Mouse (Mus musculus): ENCODE measurements around the gene Chrne.
A peak's percentile ranks its signal among the peaks of the same experiment; 100 is the strongest.

Gene Chrne

GRCm38 (mm10) chr11:70619101-70619500, at the start of gene Chrne:
Chrne (minus strand) TSS chr11:70619216.
- no peak for DNase-seq (ENCODE audit: low read depth, low spot score)

GRCm38 (mm10) chr11:70668335-70668770, 49.3 kb upstream of the Chrne start:
- DNase-seq (ENCODE audit: low read depth, low spot score): no peak

GRCm38 (mm10) chr11:70667271-70668150, 48.5 kb upstream of the Chrne start:
- DNase-seq (ENCODE audit: low read depth, low spot score): no peak

GRCm38 (mm10) chr11:70666687-70667086, 47.7 kb upstream of the Chrne start:
- no peak for DNase-seq (ENCODE audit: low read depth, low spot score)

- DNase-seq (ENCODE audit: low read depth, low spot score): no peak
Observed at GRCm38 (mm10) chr11:70664741-70665140, 45.7 kb upstream of the Chrne start.

GRCm38 (mm10) chr11:70663957-70664356, 44.9 kb upstream of the Chrne start:
- no peak for DNase-seq (ENCODE audit: low read depth, low spot score)

- no peak for DNase-seq (ENCODE audit: low read depth, low spot score)
Observed at GRCm38 (mm10) chr11:70663101-70663500, 44.1 kb upstream of the Chrne start.

GRCm38 (mm10) chr11:70660571-70660970, 41.6 kb upstream of the Chrne start:
- DNase-seq (ENCODE audit: low read depth, low spot score): no peak

GRCm38 (mm10) chr11:70658942-70659341, 39.9 kb upstream of the Chrne start:
- peak; percentile 44 for DNase-seq (ENCODE audit: low read depth, low spot score)

GRCm38 (mm10) chr11:70658521-70658920, 39.5 kb upstream of the Chrne start:
- no peak for DNase-seq (ENCODE audit: low read depth, low spot score)

- DNase-seq (ENCODE audit: low read depth, low spot score): no peak
Observed at GRCm38 (mm10) chr11:70657991-70658390, 39.0 kb upstream of the Chrne start.

GRCm38 (mm10) chr11:70657573-70657972, 38.6 kb upstream of the Chrne start:
- DNase-seq (ENCODE audit: low read depth, low spot score): no peak

GRCm38 (mm10) chr11:70656964-70657363, 37.9 kb upstream of the Chrne start, which contains the start of gene Eno3:
Eno3 (plus strand) TSS chr11:70657202.
- DNase-seq (ENCODE audit: low read depth, low spot score): no peak

- peak; percentile 40 for DNase-seq (ENCODE audit: low read depth, low spot score)
Observed at GRCm38 (mm10) chr11:70656456-70656927, 37.5 kb upstream of the Chrne start.

GRCm38 (mm10) chr11:70655571-70656455, 36.8 kb upstream of the Chrne start:
- peak; percentile 82 for DNase-seq (ENCODE audit: low read depth, low spot score)

- DNase-seq (ENCODE audit: low read depth, low spot score): peak; percentile 79
Observed at GRCm38 (mm10) chr11:70654923-70655570, 36.0 kb upstream of the Chrne start.

- DNase-seq (ENCODE audit: low read depth, low spot score): peak; percentile 79
Observed at GRCm38 (mm10) chr11:70654198-70654922, 35.3 kb upstream of the Chrne start, which contains the start of gene Pfn1. Pfn1 (minus strand) TSS chr11:70654644.

GRCm38 (mm10) chr11:70653345-70654197, 34.6 kb upstream of the Chrne start:
- DNase-seq (ENCODE audit: low read depth, low spot score): peak; percentile 70

GRCm38 (mm10) chr11:70652884-70653344, 33.9 kb upstream of the Chrne start:
- no peak for DNase-seq (ENCODE audit: low read depth, low spot score)
